Mouse (Mus musculus): Measurements from ENCODE around the gene Fas. TPM values are rescaled to one million over a fixed set of nuclear protein-coding genes. Genes with fewer than 3 reads are reported as not detected.

Gene Fas
- polyA plus RNA-seq, 1 experiment: 4.7 TPM

DNA sequence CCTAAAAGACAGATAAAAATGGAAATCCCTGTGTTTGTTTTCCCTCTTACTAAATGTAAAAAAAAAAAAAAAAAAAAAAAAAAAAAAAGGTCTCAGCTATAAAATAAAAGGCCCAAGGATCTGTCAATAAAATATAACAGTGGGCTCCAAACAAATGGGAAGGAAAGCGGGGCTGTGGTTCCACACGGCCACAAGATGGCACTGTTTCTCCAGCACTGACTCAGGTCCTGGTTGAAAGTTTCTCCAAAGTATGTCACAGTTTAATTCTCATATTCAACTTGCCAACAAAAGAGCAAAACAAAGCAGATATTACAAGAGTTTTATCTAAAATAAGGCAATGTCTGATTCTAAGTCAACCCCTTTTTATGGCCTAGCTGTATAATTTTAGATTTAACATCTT is 43.8 kb downstream of the Fas start:
- 3% methylated on average over 2 of the region's 2 CpGs for WGBS
- DNase-seq (ENCODE audit: low read depth, low spot score): peak; percentile 27

DNA sequence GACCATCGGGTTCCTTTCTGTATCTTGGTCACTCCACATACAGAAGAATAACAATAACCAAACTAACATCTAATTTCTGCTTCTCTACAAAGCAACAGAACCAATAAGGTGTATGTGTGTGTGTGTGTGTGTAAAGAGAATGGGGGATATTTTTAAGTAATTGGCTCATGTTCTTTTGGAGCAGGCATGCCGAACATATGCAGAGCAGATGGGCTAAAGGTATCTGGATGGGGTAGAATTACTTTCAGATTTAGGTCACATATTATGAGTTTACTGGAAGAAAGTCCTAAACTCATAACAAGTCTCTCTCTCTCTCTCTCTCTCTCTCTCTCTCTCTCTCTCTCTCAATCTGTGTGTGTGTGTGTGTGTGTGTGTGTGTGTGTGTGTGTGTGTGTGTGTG is 54.2 kb downstream of the Fas start:
- 75% methylated on average over 2 of the region's 2 CpGs for WGBS
- no peak for DNase-seq (ENCODE audit: low read depth, low spot score)

DNA sequence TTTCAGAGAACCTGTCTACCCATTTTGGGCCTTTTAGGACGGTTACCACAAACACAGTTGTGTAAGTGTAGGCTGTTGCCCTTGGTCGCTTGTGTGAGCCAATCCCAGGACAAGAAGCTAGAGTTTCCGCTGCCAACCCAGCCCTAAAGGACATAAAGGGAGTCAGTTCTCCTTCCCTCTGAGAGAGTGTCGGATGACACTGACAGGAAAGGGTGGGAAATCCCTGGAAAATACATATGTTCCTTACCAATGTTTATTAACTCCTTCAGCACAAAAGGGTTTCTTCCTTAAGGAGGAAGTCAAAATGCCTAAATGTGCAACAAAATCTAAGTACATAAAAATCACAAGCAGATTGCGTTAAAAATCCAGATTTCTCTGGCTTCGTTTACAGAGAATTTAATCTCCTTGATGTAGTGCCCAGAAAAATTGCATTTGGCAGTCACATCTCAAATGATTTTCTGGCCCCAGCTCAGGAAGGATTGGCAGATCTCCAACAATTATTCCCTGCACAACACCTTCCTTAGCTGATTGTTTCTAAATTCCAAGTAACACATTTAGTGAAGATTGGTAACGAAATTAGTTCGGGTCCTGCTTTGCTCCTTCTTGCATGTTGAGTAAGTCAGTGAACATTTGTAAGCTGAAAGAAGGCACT is 55.3 kb downstream of the Fas start:
- DNase-seq (ENCODE audit: low read depth, low spot score): no peak
- WGBS: 35% methylated on average over 8 of the region's 8 CpGs

DNA sequence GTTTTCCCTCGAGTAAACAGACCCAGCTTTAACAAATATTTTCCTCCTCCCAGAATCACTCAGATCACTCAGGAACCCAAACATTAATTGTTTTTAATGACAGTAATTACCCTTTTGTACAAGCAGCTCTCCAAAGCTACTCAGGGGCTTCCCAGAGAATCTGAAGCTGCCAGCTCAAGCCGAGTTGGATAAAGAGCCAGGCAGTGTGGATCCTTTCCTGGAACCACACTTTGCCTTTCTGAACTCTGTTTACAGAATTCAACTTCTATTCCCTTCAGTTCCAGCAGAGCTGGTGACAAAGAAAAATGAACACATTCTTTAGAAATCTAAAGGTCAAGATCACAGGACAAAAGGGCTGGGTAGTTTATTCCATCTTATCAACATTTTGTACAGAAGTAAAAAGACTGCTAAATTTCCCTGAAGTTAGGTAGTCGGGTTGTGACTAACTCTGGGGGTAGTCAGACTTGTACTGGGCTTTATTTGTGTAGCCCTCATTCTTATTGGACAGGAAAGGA is 62.9 kb downstream of the Fas start:
- 11% methylated on average over 3 of the region's 3 CpGs for WGBS
- no peak for DNase-seq (ENCODE audit: low read depth, low spot score)

DNA sequence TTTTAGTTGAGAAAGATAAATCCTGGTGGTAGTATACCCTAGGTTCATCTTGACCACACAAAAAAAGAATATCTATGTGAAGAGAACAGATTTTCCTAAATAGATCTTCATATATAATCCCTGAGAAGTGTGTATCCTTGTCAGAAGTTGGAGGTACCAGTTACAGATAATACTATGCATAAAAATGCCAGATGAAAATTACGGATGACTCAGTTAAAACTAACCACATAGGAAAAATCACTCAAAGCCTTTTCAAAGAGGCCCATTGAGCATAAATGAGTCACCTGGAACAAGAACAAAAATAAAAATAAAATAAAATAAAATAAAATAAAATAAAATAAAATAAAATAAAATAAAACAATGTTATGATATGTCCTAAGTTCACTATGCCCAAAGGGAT is 72.2 kb downstream of the Fas start:
- 88% methylated on average over 1 of the region's 1 CpGs for WGBS
- DNase-seq (ENCODE audit: low read depth, low spot score): no peak

DNA sequence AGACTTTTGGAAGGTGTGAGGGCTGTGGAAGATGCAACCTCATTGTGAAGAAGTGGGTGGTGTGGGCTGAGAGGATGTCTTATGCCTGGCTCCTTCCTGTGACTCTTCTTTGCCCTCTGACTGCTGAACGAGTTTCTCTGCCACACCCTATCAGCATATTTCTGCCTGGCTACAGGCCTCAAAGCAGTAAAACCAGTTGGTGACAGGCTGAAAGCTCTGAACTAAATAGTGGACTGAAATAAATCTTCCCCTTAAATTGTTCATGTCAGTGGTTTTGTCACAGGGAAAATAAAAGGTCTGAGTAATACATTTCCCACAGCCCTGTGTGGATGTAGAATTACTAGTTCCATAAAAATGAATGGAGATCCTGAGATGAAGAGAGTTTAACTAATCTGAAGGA is 79.1 kb downstream of the Fas start:
- 0% methylated on average over 1 of the region's 1 CpGs for WGBS
- no peak for DNase-seq (ENCODE audit: low read depth, low spot score)

DNA sequence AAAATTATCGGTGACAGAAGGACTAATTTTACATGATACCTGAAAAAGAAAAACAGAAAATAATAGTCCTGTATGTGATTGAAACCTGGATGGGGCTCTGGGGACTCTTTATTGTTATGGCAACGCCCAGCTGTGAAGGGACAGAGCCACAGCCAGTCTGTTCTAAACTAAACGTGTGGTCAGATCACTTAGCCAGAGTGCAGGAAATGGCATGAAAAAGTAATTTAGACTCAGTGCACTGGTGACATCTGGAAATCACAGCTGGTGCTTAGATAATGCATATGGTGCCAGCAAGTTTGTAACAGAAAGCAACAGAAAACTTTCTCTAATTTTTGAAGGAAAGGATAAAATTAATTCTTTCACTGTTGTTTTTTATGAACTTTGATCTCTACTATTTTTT is 79.9 kb downstream of the Fas start:
- DNase-seq (ENCODE audit: low read depth, low spot score): no peak
- WGBS: 38% methylated on average over 3 of the region's 3 CpGs

Other genes starting within 250 kb of the Fas start
- not detected in 2 replicates for gene Lipn, start 223.3 kb upstream of the Fas start, polyA plus RNA-seq (2012; rRNA removed)
- not detected in 2 replicates for gene Lipm, start 189.7 kb upstream of the Fas start, polyA plus RNA-seq (2012; rRNA removed)
- 1.2 and 2.0 TPM in 2 replicates for gene Ankrd22, start 124.6 kb upstream of the Fas start, polyA plus RNA-seq (2012; rRNA removed)
- 14.0 and 17.4 TPM in 2 replicates for gene Stambpl1, start 98.4 kb upstream of the Fas start, polyA plus RNA-seq (2012; rRNA removed)
- 1,275 and 1,486 TPM in 2 replicates for gene Acta2, start 35.1 kb upstream of the Fas start, polyA plus RNA-seq (2012; rRNA removed)
- gene Ch25h, start 184.5 kb downstream of the Fas start, polyA plus RNA-seq (2012; rRNA removed): 4.1 and 4.6 TPM in 2 replicates
- 14.4 and 19.0 TPM in 2 replicates for gene Lipa, start 236.8 kb downstream of the Fas start, polyA plus RNA-seq (2012; rRNA removed)